Mouse (Mus musculus) neural tube, embryonic 12.5 days (tissue): ENCODE results near the gene Ccdc83. TPM values are rescaled to one million over a fixed set of nuclear protein-coding genes. Genes with fewer than 3 reads are reported as not detected.
A peak's percentile ranks its signal among the peaks of the same experiment; 100 is the strongest.

ENCODE experiments used
- ATAC-seq: fragments of 200-750 bp; cut with Nextera tagmentation; 2 replicates; pipeline ENCODE4 v1.8.0; 2017; ENCODE audit warnings: low read depth, mild to moderate bottlenecking, moderate TSS enrichment, moderate library complexity; ENCODE audit not compliant: low FRiP score
- H3K27ac ChIP-seq: fragments of 300-500 bp; sonication (generic); 2 replicates; pipeline ENCODE4 v1.5.1; 2016
- H3K27me3 ChIP-seq: fragments of 300-500 bp; sonication (generic); replicated peaks from 2 replicates; pipeline ENCODE4 v1.6.1; 2016; ENCODE audit warnings: mild to moderate bottlenecking
- H3K36me3 ChIP-seq: fragments of 300-500 bp; sonication (generic); 2 replicates; pipeline ENCODE4 v1.6.1; 2016; ENCODE audit warnings: mild to moderate bottlenecking
- H3K4me1 ChIP-seq: fragments of 300-500 bp; sonication (generic); 2 replicates; pipeline ENCODE4 v1.6.1; 2016
- H3K4me2 ChIP-seq: fragments of 300-500 bp; sonication (generic); replicated peaks from 2 replicates; pipeline ENCODE4 v1.6.1; 2016; ENCODE audit warnings: mild to moderate bottlenecking
- H3K4me3 ChIP-seq: fragments of 300-500 bp; sonication (generic); 2 replicates; pipeline ENCODE4 v1.5.1; 2016
- H3K9ac ChIP-seq: fragments of 300-500 bp; sonication (generic); 2 replicates; pipeline ENCODE4 v1.6.1; 2016; ENCODE audit warnings: mild to moderate bottlenecking
- H3K9me3 ChIP-seq: fragments of 300-500 bp; sonication (generic); 2 replicates; pipeline ENCODE4 v1.6.1; 2016; ENCODE audit warnings: mild to moderate bottlenecking
- WGBS: fragments of 180-500 bp; shearing (Covaris S2); methylation state at CpG from one replicate; pipeline ENCODE4 v1.1.7; 2016; 5-methylcytosine and 5-hydroxymethylcytosine counted together
- polyA plus RNA-seq: library from polyadenylated mRNA; unstranded; fragments of >200 nt; fragmentation: Nextera tagmentation; extraction: Ambion mirVana; gene quantifications from 2 replicates; pipeline ENCODE4 v1.2.1, GENCODE M21; 2016

The Ccdc83 gene
- polyA plus RNA-seq, 1 experiment from 2014 or later = not detected

DNA sequence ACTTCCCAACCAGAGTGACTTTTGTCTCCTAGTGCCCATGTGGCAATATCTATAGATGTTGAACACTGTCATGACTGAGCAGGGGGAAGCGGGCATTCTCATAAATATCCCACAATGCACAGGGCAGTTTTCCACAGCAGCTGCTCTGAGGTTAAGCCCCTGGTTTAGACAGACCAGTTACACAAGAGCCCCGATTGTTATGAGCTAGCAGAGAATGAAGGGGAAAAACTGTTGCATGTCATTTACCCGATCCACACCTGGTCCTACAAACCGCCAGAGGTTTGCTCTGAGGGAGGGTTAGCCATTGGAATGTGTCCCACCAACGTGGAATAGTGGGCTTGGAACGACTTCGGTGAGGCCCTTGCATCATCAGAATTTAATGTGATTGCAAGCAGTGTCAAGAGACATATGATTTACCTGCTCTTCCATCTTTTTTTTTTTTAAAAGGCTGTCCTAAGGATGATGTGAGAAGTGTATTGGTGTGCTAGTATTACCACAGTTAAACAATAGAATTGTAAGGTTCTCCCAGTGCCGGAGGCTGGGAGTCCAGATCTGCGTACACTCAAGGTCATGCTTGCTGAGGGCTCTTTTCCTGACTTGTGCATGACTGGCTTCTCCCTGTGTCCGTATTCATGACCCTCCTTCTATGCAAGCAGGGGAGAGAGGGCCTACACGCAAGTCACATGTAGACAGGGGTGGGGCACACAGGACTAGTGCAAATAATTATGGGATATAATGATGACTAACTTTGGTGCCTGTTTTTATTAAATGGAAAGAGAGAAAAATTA lies 16.4 kb upstream of the Ccdc83 start:
- no peak for ATAC-seq
- no peaks in the 10 kb centered on the region for H3K36me3 ChIP-seq
- H3K4me3 ChIP-seq = no peak overlapping the region
- no peak overlapping the region for H3K4me2 ChIP-seq
- no peaks in the 10 kb centered on the region for H3K4me1 ChIP-seq
- H3K9me3 ChIP-seq = no peaks in the 10 kb centered on the region
- H3K27ac ChIP-seq = no peak overlapping the region
- H3K9ac ChIP-seq = no peak overlapping the region
- H3K27me3 ChIP-seq = no peaks in the 10 kb centered on the region
- WGBS = 87% methylated on average over 11 of the region's 11 CpGs

DNA sequence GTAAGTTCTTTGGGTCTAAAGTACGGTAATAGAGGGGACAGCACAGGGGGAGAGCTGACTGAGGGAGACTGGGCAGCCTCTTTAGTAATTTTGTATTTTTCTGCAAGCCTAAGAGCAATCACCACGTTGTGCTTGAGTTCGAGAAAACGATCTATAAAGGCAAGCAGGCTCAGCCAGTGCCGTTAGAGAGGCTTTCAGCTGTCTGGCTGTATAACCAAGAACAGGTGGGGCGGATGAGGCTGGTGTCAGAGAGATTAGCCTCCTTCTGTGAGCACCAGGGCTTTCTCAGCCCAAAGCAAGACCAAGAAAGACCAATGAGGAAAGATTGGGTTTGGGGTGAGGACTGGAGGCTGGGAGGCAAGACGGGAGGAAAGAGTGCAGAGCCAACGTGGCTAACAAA lies 15.3 kb upstream of the Ccdc83 start:
- H3K27me3 ChIP-seq = no peaks in the 10 kb centered on the region
- no peaks in the 10 kb centered on the region for H3K9me3 ChIP-seq
- H3K36me3 ChIP-seq = no peaks in the 10 kb centered on the region
- no peak overlapping the region for H3K27ac ChIP-seq
- H3K9ac ChIP-seq = no peak overlapping the region
- ATAC-seq = no peak
- H3K4me3 ChIP-seq = no peak overlapping the region
- H3K4me1 ChIP-seq = no peaks in the 10 kb centered on the region
- H3K4me2 ChIP-seq = no peak overlapping the region
- WGBS = 66% methylated on average over 8 of the region's 8 CpGs

DNA sequence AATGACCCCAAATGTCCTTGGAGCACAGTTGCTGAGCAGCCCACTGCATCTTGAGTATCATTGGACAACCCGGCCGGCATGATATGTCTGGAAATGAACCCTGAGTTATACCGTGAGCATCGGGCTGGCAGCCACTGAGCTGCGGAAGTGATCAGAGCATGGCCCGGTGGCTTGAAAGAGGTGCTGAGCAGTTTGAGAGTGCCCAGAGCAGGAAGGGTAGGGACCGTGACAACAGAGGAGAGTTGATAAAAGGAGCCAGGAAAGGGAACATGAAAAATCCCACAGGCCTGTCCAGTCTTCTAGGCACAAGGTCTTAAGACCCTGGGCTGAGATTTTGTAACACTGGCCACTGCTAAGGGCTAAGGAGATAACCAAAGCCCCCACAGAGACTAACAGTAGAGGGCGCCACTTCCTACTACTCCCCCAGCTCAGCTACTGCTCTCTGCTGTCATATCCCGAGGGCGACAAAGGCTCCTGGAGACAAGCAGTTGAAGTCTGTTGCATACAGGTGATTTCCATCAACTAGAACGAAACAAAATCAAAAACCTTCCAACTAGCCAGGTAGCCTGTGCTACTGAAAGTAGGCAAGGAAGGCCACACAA lies 14.8 kb upstream of the Ccdc83 start:
- H3K27me3 ChIP-seq = no peaks in the 10 kb centered on the region
- no peak overlapping the region for H3K9ac ChIP-seq
- no peak for ATAC-seq
- H3K27ac ChIP-seq = no peak overlapping the region
- H3K4me3 ChIP-seq = no peak overlapping the region
- H3K4me1 ChIP-seq = no peaks in the 10 kb centered on the region
- no peaks in the 10 kb centered on the region for H3K36me3 ChIP-seq
- WGBS = 69% methylated on average over 11 of the region's 11 CpGs
- H3K9me3 ChIP-seq = no peaks in the 10 kb centered on the region
- no peak overlapping the region for H3K4me2 ChIP-seq

DNA sequence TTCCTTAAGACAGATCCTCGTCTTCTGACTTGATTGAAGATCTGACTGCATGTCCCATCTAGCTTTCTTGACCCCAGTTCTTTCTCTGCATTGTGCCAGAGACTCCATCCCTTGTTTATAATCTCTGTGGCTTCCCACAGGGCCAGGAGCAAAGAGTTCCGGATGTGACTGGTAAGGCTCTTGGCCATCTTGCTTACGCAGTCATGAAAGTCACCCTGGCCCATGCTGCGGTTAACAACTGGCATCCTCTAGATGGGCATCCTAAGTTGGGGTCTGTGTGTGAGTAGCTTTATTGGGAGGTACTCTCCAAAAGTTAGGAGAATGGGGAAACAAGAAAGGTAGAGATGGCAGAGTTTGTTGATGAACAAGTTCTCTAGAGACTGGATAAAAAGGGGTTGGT lies 13.6 kb upstream of the Ccdc83 start:
- WGBS = 92% methylated on average over 4 of the region's 4 CpGs
- no peak for ATAC-seq
- H3K27ac ChIP-seq = no peak overlapping the region
- no peaks in the 10 kb centered on the region for H3K9me3 ChIP-seq
- H3K4me1 ChIP-seq = no peaks in the 10 kb centered on the region
- no peaks in the 10 kb centered on the region for H3K36me3 ChIP-seq
- no peak overlapping the region for H3K4me3 ChIP-seq
- no peaks in the 10 kb centered on the region for H3K27me3 ChIP-seq
- no peak overlapping the region for H3K4me2 ChIP-seq
- no peak overlapping the region for H3K9ac ChIP-seq

DNA sequence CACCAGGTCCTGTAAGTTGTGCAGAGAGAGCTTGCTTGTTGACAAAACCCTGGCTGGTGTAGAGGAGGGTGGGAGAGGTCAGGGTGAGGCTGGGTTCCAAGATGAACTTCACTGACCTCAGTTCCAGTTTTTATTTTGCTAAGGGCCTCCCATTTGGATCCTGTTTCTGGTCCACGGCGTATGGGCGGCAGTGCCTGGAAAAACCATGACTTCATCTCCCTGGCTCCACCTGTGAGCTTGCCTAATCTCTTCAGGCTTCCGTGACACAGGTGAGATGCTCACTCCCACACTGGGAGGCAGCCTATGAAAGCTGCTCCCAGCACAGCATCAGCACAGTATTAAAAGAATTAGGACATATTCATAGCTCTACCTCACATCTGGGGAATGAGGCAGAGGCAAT lies 12.2 kb upstream of the Ccdc83 start:
- Histone ChIP-seq H3K36me3 (no peaks in the 10 kb centered on the region), H3K4me3 (no peak overlapping the region), H3K9me3 (no peaks in the 10 kb centered on the region), H3K9ac (no peak overlapping the region), H3K4me2 (no peak overlapping the region), H3K27me3 (no peaks in the 10 kb centered on the region), H3K27ac (no peak overlapping the region), H3K4me1 (no peaks in the 10 kb centered on the region)
- ATAC-seq = no peak
- 87% methylated on average over 4 of the region's 4 CpGs for WGBS

DNA sequence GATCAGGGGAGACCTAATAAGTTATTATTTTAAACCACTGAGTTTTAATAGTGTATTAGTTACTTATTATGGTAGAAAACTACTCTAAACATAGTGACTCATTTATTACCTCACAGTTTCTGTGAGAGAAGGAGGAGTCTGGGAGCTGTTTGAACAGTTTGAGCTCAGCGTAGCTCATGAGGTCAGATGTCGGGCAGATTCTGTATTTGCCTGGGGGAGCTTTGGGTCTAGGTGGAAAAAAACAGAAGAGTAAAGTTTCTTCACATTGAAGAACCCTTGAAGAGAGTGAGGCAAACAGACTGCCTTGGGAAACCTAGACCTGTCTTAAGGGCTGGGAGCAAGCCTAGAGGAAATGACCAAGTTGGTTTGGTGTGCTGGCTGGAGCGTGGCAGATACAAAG lies 11.7 kb upstream of the Ccdc83 start:
- Histone ChIP-seq H3K4me3 (no peak overlapping the region), H3K9ac (no peak overlapping the region), H3K4me1 (no peaks in the 10 kb centered on the region), H3K4me2 (no peak overlapping the region), H3K27me3 (no peaks in the 10 kb centered on the region), H3K9me3 (no peaks in the 10 kb centered on the region), H3K36me3 (no peaks in the 10 kb centered on the region), H3K27ac (no peak overlapping the region)
- ATAC-seq = no peak
- WGBS = 70% methylated on average over 3 of the region's 3 CpGs

DNA sequence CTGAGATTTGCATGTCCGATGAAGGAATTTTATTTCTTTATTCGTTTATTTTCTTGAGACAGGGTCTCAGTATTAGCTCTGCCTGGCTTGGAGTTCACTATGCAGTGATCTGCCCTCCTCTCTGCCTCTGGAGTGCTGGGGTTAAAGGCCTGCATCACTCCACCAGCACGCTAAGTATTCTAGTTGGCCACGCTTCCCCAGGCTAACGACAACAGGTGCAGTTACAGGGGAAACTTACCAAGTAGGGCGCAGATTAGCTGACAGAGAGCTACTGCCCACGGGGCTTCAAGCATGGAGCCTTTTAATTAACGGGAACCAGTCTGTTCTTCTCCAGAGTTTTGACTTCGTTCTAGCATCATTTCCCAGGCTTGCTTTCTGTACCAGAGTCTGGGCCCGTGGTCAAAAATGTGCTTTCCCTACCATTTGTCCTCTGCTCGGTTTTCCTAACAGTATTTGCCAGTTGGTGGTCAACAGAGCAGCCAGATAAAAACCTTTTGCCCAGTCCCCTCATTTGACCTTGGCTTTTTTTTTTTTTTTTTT lies 9.1 kb upstream of the Ccdc83 start:
- Histone ChIP-seq H3K4me3 (no peak overlapping the region), H3K36me3 (no peaks in the 10 kb centered on the region), H3K4me1 (no peaks in the 10 kb centered on the region), H3K27ac (no peak overlapping the region), H3K9ac (no peak overlapping the region), H3K9me3 (no peaks in the 10 kb centered on the region), H3K27me3 (no peaks in the 10 kb centered on the region), H3K4me2 (no peak overlapping the region)
- WGBS = 73% methylated on average over 11 of the region's 11 CpGs
- no peak for ATAC-seq

DNA sequence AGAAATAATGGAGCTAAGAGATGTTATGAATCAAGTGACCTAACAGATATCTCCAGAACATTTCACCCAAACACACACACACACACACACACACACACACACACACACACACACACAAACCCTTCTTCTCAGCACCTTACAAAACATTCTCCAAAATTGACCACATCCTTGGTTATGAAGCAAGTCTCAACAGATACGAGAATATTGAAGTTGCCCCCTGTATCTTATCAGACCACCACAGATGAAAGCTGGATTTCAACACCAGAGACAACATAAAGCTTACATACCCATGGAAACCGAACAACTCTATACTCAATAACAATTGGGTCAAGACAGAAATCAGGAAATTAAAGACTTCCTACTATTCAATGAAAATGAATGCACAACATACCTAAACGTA lies 4.6 kb upstream of the Ccdc83 start:
- WGBS = 84% methylated on average over 3 of the region's 3 CpGs
- Histone ChIP-seq H3K4me2 (no peak overlapping the region), H3K4me3 (no peak overlapping the region), H3K4me1 (peaks cover 3% of the 10 kb centered on the region; the same call in 1 of the 2 replicates), H3K9me3 (no peaks in the 10 kb centered on the region), H3K27me3 (no peaks in the 10 kb centered on the region), H3K9ac (no peak overlapping the region), H3K36me3 (no peaks in the 10 kb centered on the region), H3K27ac (no peak overlapping the region)
- no peak for ATAC-seq

DNA sequence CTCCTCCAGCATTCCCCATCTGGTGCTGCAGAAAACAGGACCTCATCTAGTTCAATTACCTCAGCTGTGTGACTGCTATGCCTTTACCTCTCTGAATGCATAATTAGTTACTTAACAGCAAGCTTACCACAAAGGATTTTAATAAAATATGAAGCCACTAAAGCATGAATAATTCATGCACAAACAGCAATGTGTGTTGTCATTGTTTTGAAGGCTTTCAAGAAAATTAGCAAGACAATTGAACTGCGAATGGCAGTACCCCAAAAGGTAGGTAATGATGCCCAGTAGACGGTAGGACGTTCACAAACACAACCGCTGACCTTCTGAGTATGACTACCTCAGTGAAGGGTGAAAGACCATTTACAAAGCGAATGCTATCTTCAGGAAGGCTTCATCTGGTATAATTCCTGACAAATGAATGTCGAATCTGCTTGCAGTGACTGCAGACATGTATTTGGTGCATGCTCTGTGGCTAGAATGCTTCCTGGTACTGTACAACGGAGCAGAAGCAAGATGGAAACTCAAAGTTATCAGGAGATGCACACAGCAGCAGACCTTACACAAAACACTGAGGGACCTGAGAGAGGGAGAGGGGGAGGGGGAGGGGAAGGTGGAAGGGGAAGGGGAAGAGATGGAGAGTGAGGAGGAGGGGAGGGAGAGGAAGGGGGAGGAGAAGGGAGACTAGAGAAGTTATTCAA lies 3.5 kb downstream of the Ccdc83 start:
- no peak overlapping the region for H3K9ac ChIP-seq

DNA sequence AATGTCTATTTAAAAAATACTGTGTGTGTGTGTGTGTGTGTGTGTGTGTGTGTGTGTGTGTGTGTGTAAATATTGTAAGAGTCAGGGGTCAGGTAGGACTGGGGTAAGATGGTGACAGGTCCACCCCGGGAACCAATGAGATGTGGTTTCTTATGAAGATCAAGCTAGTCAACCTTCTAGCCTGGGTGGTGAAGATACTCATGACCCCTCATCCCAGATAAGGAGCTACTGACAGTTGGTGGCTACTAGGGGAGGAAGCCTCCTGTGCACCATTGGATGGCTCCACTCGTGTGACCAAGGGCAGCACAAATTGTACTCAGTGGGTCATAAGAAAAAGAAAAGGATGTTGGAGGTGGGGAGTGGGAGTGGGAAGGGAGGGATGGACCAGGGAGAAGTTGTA lies 5.7 kb downstream of the Ccdc83 start:
- Histone ChIP-seq H3K36me3 (no peaks in the 10 kb centered on the region), H3K9ac (no peak overlapping the region), H3K27ac (no peak overlapping the region), H3K4me3 (no peak overlapping the region), H3K4me2 (no peak overlapping the region), H3K9me3 (no peaks in the 10 kb centered on the region), H3K4me1 (no peaks in the 10 kb centered on the region), H3K27me3 (no peaks in the 10 kb centered on the region)
- no peak for ATAC-seq
- WGBS = 79% methylated on average over 2 of the region's 2 CpGs

More for the DNA sequence above, 3.5 kb downstream of the Ccdc83 start:
- Histone ChIP-seq H3K9me3 (no peaks in the 10 kb centered on the region), H3K27ac (no peak overlapping the region), H3K4me2 (peak overlapping the region; percentile 25; the same call in 1 of the 2 replicates), H3K4me3 (no peak overlapping the region), H3K27me3 (no peaks in the 10 kb centered on the region), H3K36me3 (no peaks in the 10 kb centered on the region), H3K4me1 (peaks cover 3% of the 10 kb centered on the region; the same call in 1 of the 2 replicates)
- WGBS = 27% methylated on average over 7 of the region's 7 CpGs
- ATAC-seq = peak; percentile 64

DNA sequence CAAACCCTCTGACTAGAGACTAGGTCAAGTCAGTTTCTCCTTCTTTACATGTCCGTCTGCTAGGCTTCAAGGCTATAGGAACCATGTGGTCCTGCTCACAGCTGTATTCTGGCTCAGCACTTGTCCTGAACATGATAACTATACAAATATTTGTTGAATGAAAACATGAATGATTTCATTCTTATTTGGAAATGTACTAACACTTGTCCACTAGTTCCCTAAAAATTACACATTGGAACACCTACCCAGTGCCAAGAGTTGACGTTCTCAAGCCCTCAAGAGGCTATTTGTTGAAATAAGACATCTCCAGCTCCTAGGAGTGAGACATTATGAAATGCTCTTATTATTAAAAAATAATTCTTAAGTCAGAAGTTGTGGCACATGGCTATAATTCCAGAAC lies 6.9 kb downstream of the Ccdc83 start:
- Histone ChIP-seq H3K36me3 (no peaks in the 10 kb centered on the region), H3K4me1 (no peaks in the 10 kb centered on the region), H3K27ac (no peak overlapping the region), H3K9ac (no peak overlapping the region), H3K4me2 (no peak overlapping the region), H3K27me3 (no peaks in the 10 kb centered on the region), H3K4me3 (no peak overlapping the region), H3K9me3 (no peaks in the 10 kb centered on the region)
- ATAC-seq = no peak
- WGBS = 90% methylated on average over 2 of the region's 2 CpGs

DNA sequence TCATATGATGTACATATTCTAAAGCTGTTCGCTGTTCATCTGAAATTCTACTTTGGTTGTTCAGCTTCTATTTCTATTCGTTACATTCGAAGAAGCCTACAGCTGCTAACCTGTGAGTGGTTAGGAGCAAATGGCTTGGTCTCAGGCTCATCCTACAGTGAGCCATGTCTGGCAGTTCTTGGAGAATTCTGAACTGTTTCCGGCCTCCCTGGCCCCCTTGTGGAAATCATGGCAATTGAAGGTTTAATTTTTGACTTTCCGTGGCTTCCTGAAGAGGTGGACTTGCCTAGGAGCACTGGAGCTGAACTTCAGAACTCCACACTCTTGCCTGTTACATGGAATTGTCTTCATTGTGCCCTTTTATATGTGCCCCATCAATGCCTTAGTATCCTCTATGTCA lies 12.6 kb downstream of the Ccdc83 start:
- WGBS = 77% methylated on average over 5 of the region's 5 CpGs
- Histone ChIP-seq H3K4me3 (no peak overlapping the region), H3K9ac (no peak overlapping the region), H3K36me3 (no peaks in the 10 kb centered on the region), H3K27ac (no peak overlapping the region), H3K4me1 (no peaks in the 10 kb centered on the region), H3K27me3 (no peaks in the 10 kb centered on the region), H3K4me2 (no peak overlapping the region), H3K9me3 (no peaks in the 10 kb centered on the region)
- ATAC-seq = no peak
